Mouse (Mus musculus) G1E (cell line): ENCODE data around the gene Frmd5.

Experiments
- CTCF ChIP-seq: IDR thresholded peaks from 2 replicates; pipeline ENCODE4 v1.5.1; 2012; ENCODE audit warnings: low read depth, low read length, inconsistent platforms, mixed read lengths
- GATA2 ChIP-seq: IDR thresholded peaks from 2 replicates; pipeline ENCODE4 v1.6.1; 2012; ENCODE audit warnings: low read depth, low read length, inconsistent platforms, borderline replicate concordance
- POLR2AphosphoS5 ChIP-seq: IDR thresholded peaks from 2 replicates; pipeline ENCODE4 v1.6.1; 2012; ENCODE audit warnings: low read depth, low read length, inconsistent platforms; ENCODE audit not compliant: insufficient replicate concordance

DNA sequence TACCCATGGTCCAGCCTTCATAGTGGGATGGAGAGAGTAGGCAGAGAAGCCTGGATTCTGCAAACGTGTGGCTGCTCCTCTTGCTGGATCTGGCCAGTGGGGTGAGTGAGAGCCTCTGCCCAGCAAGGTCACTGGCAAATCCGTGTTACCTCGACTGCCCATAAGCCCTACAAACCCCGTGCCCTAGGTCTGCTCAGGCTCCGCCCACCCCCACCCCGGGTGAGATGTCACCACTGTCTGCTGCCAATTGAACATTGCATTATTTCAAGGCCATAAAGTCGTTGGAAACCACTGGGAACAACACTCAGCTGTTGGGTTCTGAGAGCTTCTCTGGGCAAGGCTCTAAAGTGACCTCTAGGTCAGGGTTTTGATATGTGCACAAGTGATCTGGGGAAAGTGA, 208.6 kb downstream of the Frmd5 start:
- TF ChIP-seq POLR2AphosphoS5 (no peak), CTCF (no peak), GATA2 (no peak)
